Mouse (Mus musculus) urinary bladder, postnatal 10 days (tissue): ENCODE measurements around the gene Taldo1.
"Not testable (repeated sequence)": the region's sequence is repeated elsewhere in the genome, so short reads cannot be mapped to it uniquely, and the experiment has no call there.

ENCODE experiments used
- DNase-seq: peaks from one replicate; pipeline ENCODE4 v3.0.0; 2022; ENCODE audit warnings: low spot score

Taldo1 gene

GRCm38 (mm10) chr7:141439811-141440210 lies 47.8 kb downstream of the Taldo1 start:
- DNase-seq, result no peak

DNA sequence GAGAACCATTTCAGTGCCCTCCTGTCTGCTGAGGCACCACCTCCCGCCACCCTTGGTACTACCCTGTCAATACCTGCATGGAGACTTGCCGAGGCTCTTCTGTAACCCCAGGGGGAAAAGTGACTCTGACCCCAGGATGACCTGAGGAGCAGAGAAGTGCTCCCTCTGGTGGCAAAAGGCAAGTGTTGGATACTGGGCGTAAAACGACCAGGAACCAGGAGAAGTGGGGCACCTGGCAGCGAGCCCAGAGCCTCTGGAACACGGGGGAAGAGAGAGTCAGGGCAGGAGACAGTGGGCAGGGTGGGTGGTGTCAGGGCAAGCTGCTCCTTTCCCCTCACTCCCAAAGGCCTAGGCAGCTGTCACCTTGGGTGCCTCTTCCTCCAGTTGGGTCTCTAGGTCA lies 48.6 kb downstream of the Taldo1 start:
- DNase-seq, result no peak

- DNase-seq, result no peak
These were observed 49.5 kb downstream of the Taldo1 start for GRCm38 (mm10) chr7:141441460-141441859.

DNA sequence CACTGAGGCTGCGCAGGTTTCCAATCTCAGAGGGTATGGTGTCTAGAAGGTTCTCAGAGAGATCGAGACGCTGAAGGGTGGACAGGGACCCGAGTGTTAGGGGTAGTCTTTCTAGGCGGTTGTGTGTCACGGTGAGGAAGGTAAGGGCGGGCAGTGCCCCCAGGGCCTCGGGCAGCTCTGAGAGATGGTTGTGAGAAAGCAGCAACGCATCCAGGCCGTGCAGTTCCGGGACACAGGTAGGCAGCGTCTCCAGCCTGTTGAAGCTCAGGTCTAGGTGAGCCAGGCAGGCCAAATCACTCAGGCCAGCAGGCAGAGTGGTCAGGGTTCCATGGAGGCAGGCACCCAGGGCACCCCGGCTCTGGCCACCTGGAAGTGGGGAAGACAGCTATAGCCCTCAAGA lies 50.2 kb downstream of the Taldo1 start:
- DNase-seq, result no peak

GRCm38 (mm10) chr7:141443081-141443821 lies 51.3 kb downstream of the Taldo1 start:
- no peak for DNase-seq

DNA sequence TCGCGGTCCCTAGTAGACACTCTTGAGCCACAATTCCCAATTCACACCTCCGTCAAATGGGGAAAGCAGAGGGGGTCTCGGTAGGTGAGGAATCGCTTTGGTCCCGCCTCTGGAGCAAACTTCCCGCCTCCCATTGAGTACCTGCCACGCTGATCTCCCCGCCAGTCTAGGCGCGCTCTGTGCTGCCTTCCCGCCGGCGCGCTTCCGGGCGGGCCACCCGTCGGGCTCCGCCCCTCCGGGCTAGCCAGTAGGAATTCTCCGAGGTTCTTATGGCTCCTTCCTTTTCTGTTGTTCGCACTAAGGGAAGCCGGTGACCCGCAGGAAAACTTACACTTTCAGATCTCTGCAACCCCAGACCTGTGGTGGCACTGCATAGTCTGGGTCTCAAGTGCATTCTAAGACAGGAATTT lies 51.8 kb downstream of the Taldo1 start, which contains the start of gene Pidd1:
Gene Pidd1, minus strand, starts transcription at position 198 of the 410 bp plus-strand sequence.
- DNase-seq, result no peak

DNA sequence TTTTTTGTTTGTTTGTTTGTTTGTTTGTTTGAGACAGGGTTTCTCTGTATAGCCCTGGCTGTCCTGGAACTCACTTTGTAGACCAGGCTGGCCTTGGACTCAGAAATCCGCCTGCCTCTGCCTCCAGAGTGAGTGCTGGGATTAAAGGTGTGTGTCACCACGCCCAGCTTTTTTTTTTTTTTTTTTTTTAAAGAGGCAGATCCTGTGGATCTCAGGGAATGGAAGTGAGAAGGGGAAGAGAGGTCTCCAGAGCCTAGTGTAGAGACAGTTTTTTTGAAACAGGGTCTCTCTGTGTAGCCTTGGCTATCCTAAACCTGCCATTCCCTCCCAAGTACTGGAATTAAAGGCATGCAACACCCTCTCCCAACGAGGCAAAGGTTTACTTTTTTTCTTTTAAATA lies 54.4 kb downstream of the Taldo1 start:
- not testable (repeated sequence) for DNase-seq

DNA sequence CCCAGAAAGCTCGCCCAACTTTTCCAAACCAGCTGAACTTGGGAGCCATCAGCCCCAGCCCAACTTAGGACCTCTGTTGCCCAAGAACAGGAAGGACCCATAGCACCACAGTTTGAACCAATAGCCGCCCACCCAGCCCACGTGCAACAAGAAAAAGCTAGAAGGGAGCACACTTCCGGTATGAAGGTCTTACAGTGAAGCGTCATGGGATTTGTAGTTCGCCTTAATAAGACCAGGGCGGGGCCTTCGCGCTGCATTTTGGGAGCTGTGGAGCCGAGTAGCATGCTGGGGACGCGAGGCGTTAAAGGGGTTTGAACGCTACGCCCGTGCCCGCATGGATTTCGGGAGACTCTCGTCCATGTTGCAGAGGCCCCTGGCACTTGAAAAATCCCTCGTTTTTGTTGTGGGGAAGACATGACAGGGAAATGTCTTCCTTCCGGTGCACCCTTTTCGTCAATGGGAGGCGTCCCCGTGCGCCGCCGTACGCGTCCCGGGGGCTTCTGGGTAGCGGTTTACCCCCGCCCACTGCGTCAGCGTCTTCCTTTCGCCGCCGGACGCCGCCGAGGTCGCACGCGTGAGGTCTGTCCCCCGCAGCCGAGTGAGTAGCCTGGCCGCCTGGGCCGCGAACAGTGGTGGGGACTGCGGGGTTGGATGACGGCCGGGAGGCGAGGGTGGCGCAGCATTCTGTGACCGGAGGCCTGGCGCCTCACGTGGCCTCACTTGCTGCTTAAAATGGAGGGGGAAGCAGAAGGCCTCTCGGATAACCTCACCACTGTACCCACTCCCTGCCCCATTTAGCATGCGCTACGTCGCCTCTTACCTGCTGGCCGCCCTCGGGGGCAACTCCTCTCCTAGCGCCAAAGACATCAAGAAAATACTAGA lies 55.4 kb downstream of the Taldo1 start, which contains the start of gene Rplp2:
Gene Rplp2, plus strand, starts transcription at position 261 of the 882 bp plus-strand sequence.
- peak; percentile 77 for DNase-seq

DNA sequence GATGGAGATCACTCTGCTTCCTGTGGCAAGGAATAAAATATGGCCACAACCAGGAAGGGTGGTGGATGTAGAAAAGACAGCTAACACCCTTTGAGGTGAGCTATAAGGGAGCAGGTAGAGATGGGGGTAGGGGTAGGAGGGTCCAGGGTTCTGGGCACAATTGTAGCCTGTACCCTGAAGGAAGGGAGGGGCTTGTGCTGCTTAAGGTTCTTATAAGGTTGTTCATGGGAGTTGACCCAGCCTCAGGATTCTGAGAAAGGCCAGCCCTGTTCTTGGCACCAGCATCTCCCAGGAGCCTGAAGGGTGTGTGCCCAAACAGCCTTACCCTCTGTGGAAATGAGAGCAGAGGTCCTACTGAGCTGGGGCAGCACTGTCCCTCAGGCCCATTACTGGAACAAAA lies 59.9 kb downstream of the Taldo1 start:
- DNase-seq, result no peak
